Mouse (Mus musculus): ENCODE results near the gene Trak1. TPM values are rescaled to one million over a fixed set of nuclear protein-coding genes. Genes with fewer than 3 reads are reported as not detected.

The Trak1 gene
- polyA plus RNA-seq, 1 experiment from 2014 or later = 18.2 TPM

GRCm38 (mm10) chr9:121456739-121457515 lies 159.6 kb downstream of the Trak1 start:
- Histone ChIP-seq H3K36me3 (peaks cover 59% of the 10 kb centered on the region), H3K4me3 (no peak overlapping the region), H3K4me1 (peaks cover 35% of the 10 kb centered on the region), H3K27me3 (ENCODE audit: insufficient read depth, poor library complexity, severe bottlenecking) (no peaks in the 10 kb centered on the region), H3K9me3 (no peaks in the 10 kb centered on the region), H3K27ac (no peak overlapping the region)
- DNase-seq (ENCODE audit: low spot score) = no peak
- 70% methylated on average over 13 of the region's 13 CpGs for WGBS

- H3K4me1 ChIP-seq = peaks cover 25% of the 10 kb centered on the region; the same call in 1 of the 2 replicates
- no peak overlapping the region for H3K4me3 ChIP-seq
- DNase-seq (ENCODE audit: low spot score) = no peak
- H3K27me3 ChIP-seq (ENCODE audit: insufficient read depth, poor library complexity, severe bottlenecking) = no peaks in the 10 kb centered on the region
- H3K36me3 ChIP-seq = peaks cover 60% of the 10 kb centered on the region
- no peak overlapping the region for H3K27ac ChIP-seq
- H3K9me3 ChIP-seq = no peaks in the 10 kb centered on the region
- 19% methylated on average over 8 of the region's 8 CpGs for WGBS
Measured at GRCm38 (mm10) chr9:121458466-121458865, 161.2 kb downstream of the Trak1 start.

GRCm38 (mm10) chr9:121459950-121460349 lies 162.6 kb downstream of the Trak1 start:
- Histone ChIP-seq H3K4me1 (peaks cover 25% of the 10 kb centered on the region; the same call in 1 of the 2 replicates), H3K27me3 (ENCODE audit: insufficient read depth, poor library complexity, severe bottlenecking) (no peaks in the 10 kb centered on the region), H3K9me3 (no peaks in the 10 kb centered on the region), H3K4me3 (no peak overlapping the region), H3K36me3 (peaks cover 53% of the 10 kb centered on the region), H3K27ac (no peak overlapping the region)
- DNase-seq (ENCODE audit: low spot score) = no peak
- 62% methylated on average over 2 of the region's 2 CpGs for WGBS

GRCm38 (mm10) chr9:121460527-121460926 lies 163.2 kb downstream of the Trak1 start:
- H3K4me1 ChIP-seq = peaks cover 25% of the 10 kb centered on the region; the same call in 1 of the 2 replicates
- DNase-seq (ENCODE audit: low spot score) = no peak
- no peaks in the 10 kb centered on the region for H3K9me3 ChIP-seq
- peaks cover 47% of the 10 kb centered on the region for H3K36me3 ChIP-seq
- H3K27ac ChIP-seq = no peak overlapping the region
- no peaks in the 10 kb centered on the region for H3K27me3 ChIP-seq (ENCODE audit: insufficient read depth, poor library complexity, severe bottlenecking)
- 53% methylated on average over 16 of the region's 16 CpGs for WGBS
- no peak overlapping the region for H3K4me3 ChIP-seq

GRCm38 (mm10) chr9:121467460-121467859 lies 170.2 kb downstream of the Trak1 start:
- Histone ChIP-seq H3K4me1 (0 out of 2 replicates have a peak, but pooled peaks cover 6% of the 10 kb centered on the region), H3K4me3 (no peak overlapping the region), H3K27ac (no peak overlapping the region), H3K27me3 (ENCODE audit: insufficient read depth, poor library complexity, severe bottlenecking) (no peaks in the 10 kb centered on the region), H3K36me3 (peaks cover 41% of the 10 kb centered on the region), H3K9me3 (no peaks in the 10 kb centered on the region)
- DNase-seq (ENCODE audit: low spot score) = no peak
- WGBS = 80% methylated on average over 11 of the region's 11 CpGs

GRCm38 (mm10) chr9:121469711-121470110 lies 172.4 kb downstream of the Trak1 start:
- Histone ChIP-seq H3K27ac (no peak overlapping the region), H3K4me3 (no peak overlapping the region), H3K9me3 (no peaks in the 10 kb centered on the region), H3K27me3 (ENCODE audit: insufficient read depth, poor library complexity, severe bottlenecking) (no peaks in the 10 kb centered on the region), H3K4me1 (0 out of 2 replicates have a peak, but pooled peaks cover 6% of the 10 kb centered on the region), H3K36me3 (peaks cover 50% of the 10 kb centered on the region)
- WGBS = 83% methylated on average over 6 of the region's 6 CpGs
- no peak for DNase-seq (ENCODE audit: low spot score)

- Histone ChIP-seq H3K27me3 (ENCODE audit: insufficient read depth, poor library complexity, severe bottlenecking) (peaks cover 9% of the 10 kb centered on the region; the same call in 1 of the 2 replicates), H3K4me3 (no peak overlapping the region), H3K4me1 (peaks cover 6% of the 10 kb centered on the region), H3K27ac (no peak overlapping the region), H3K9me3 (no peaks in the 10 kb centered on the region), H3K36me3 (peaks cover 37% of the 10 kb centered on the region)
- WGBS = 75% methylated on average over 5 of the region's 5 CpGs
- no peak for DNase-seq (ENCODE audit: low spot score)
Measured at GRCm38 (mm10) chr9:121474771-121475170, 177.5 kb downstream of the Trak1 start.

GRCm38 (mm10) chr9:121475488-121476452 lies 178.5 kb downstream of the Trak1 start:
- Histone ChIP-seq H3K4me1 (peaks cover 6% of the 10 kb centered on the region), H3K27ac (no peak overlapping the region), H3K4me3 (no peak overlapping the region), H3K9me3 (no peaks in the 10 kb centered on the region), H3K27me3 (ENCODE audit: insufficient read depth, poor library complexity, severe bottlenecking) (peaks cover 9% of the 10 kb centered on the region; the same call in 1 of the 2 replicates), H3K36me3 (peaks cover 34% of the 10 kb centered on the region)
- DNase-seq (ENCODE audit: low spot score) = no peak
- 73% methylated on average over 16 of the region's 16 CpGs for WGBS

GRCm38 (mm10) chr9:121477305-121477911 lies 180.1 kb downstream of the Trak1 start:
- Histone ChIP-seq H3K9me3 (no peaks in the 10 kb centered on the region), H3K4me3 (peak overlapping the region; percentile 36), H3K36me3 (peaks cover 25% of the 10 kb centered on the region), H3K4me1 (peaks cover 6% of the 10 kb centered on the region), H3K27me3 (ENCODE audit: insufficient read depth, poor library complexity, severe bottlenecking) (peaks cover 9% of the 10 kb centered on the region; the same call in 1 of the 2 replicates), H3K27ac (no peak overlapping the region)
- WGBS = 15% methylated on average over 15 of the region's 15 CpGs
- DNase-seq (ENCODE audit: low spot score) = no peak

- peaks cover 9% of the 10 kb centered on the region; the same call in 1 of the 2 replicates for H3K27me3 ChIP-seq (ENCODE audit: insufficient read depth, poor library complexity, severe bottlenecking)
Measured at GRCm38 (mm10) chr9:121479453-121479852, 182.2 kb downstream of the Trak1 start.

GRCm38 (mm10) chr9:121487216-121487615 lies 189.9 kb downstream of the Trak1 start:
- Histone ChIP-seq H3K4me1 (no peaks in the 10 kb centered on the region), H3K4me3 (no peak overlapping the region), H3K27me3 (ENCODE audit: insufficient read depth, poor library complexity, severe bottlenecking) (peaks cover 15% of the 10 kb centered on the region), H3K9me3 (no peaks in the 10 kb centered on the region), H3K27ac (no peak overlapping the region), H3K36me3 (no peaks in the 10 kb centered on the region)
- DNase-seq (ENCODE audit: low spot score) = no peak
- WGBS = 64% methylated on average over 7 of the region's 7 CpGs

More at GRCm38 (mm10) chr9:121479453-121479852, 182.2 kb downstream of the Trak1 start:
- Histone ChIP-seq H3K4me3 (no peak overlapping the region), H3K9me3 (no peaks in the 10 kb centered on the region), H3K36me3 (peaks cover 5% of the 10 kb centered on the region; the same call in 1 of the 2 replicates), H3K27ac (no peak overlapping the region), H3K4me1 (peaks cover 6% of the 10 kb centered on the region)
- 26% methylated on average over 5 of the region's 5 CpGs for WGBS
- peak; percentile 81 for DNase-seq (ENCODE audit: low spot score)

GRCm38 (mm10) chr9:121491592-121492240 lies 194.4 kb downstream of the Trak1 start:
- peaks cover 23% of the 10 kb centered on the region for H3K4me1 ChIP-seq
- H3K27ac ChIP-seq = no peak overlapping the region
- WGBS = 76% methylated on average over 11 of the region's 11 CpGs
- DNase-seq (ENCODE audit: low spot score) = no peak
- H3K27me3 ChIP-seq (ENCODE audit: insufficient read depth, poor library complexity, severe bottlenecking) = peaks cover 60% of the 10 kb centered on the region
- H3K9me3 ChIP-seq = no peaks in the 10 kb centered on the region
- H3K4me3 ChIP-seq = no peak overlapping the region
- no peaks in the 10 kb centered on the region for H3K36me3 ChIP-seq

Data from heart, embryonic 10.5 days (tissue).